Mouse (Mus musculus) gastrocnemius, postnatal 14 days (tissue): ENCODE measurements at regions not wholly inside any gene's neighbourhood (a gene's known extent, or its start where the extent isn't known, plus 50 kb on each side); places are given as distances from the start of the nearest gene placed in this dataset.

Source experiments
- DNase-seq: peaks from one replicate; pipeline ENCODE4 v3.0.0; 2021; ENCODE audit warnings: mixed read lengths
- intact Hi-C: fragments of 180-260 bp; cut with DNase I; formaldehyde crosslinking; loops from one replicate; pipeline ENCODE4 v1.15.1; 2025; ENCODE audit warnings: low total_unique reads

DNA sequence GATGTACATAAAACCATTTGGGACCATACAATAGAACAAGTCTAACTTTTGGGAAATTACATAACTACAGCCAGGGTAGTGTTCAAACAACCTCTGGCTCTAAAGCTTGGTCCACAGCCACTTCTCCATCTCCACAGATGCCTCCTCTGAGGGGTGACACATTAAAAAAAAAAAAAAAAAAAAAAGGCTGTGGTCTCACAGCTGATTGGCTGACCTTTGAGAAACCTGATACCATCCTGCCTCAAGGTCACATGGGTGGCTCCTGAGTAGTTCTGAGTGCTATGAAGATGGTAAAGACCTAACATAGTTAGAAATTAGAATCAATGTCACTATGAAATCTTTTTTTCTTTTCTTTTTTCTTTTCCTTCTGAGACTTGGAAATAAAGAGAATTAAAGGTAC lies 102.4 kb downstream of the Tmem182 start:
- intact Hi-C loops: no loop called here
- no peak for DNase-seq

GRCm38 (mm10) chr1:40913591-40913990 lies 108.2 kb downstream of the Tmem182 start:
- intact Hi-C loops: no loop called here

DNA sequence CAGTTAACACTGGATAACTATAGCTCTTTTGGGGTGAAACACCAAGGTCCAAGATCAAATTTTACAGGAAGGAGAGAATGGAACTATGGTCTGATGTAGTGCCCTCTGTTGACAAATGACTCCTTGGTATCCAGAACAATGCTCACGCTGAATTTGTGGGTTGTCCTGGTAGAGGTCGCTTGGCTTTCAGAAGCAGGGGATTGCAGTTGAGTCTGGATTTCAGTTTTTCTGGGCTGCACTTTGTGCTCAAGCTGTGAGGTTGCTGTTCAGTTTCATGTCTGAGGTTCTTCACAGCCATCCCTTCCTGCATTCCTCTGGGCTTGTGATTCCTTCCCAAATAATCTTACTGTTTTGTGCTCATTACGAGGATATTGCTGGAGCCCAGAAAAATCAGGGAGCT lies 118.9 kb downstream of the Tmem182 start:
- intact Hi-C loops: no loop called here
- no peak for DNase-seq

More at GRCm38 (mm10) chr1:40913591-40913990, 108.2 kb downstream of the Tmem182 start:
- no peak for DNase-seq

GRCm38 (mm10) chr1:40924780-40925179 lies 119.4 kb downstream of the Tmem182 start:
- intact Hi-C loops: no loop called here
- DNase-seq: no peak

DNA sequence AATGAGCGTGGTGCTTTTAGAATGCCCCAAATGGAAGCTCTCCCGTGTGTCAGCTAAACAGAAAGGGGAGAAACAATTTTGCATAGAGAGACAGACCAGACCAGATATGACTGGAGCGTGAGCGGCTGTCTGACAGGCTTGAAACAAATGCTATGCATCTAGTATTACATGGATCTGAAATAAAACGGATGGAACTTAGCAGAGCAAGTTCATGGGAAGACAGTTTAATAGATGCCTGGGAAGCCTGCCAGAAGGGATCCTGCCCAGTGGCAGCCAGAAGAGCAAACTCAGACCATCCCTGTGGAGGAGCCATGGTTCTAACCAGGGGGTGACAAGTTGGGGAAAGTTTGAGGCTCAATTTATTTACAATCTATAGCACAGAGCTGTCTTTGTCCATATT lies 126.0 kb downstream of the Tmem182 start:
- no peak for DNase-seq
- intact Hi-C loops: no loop called here

- intact Hi-C loops: no loop called here
- no peak for DNase-seq
These were observed 131.3 kb downstream of the Tmem182 start for GRCm38 (mm10) chr1:40936729-40937128.

- no peak for DNase-seq
These were observed 137.3 kb downstream of the Tmem182 start for GRCm38 (mm10) chr1:40942751-40943150.

DNA sequence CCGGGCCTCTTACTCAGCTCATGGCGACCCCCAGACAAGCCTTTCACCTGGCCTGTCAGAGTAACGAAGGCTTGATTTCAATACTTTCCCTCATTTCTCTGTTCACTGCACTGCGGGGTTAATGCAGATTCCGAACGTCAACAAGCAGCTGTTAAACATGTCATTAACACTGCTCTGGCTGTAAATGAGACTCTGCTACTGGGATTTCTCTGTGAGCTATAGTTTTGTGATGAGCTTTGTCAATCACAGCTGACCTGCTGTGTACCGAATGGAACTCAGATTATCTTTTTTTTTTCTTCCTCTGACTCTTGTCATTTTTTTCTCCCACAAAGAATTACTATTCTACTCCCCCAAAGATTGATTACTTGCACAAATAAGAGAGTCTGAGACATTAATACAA lies 137.8 kb downstream of the Tmem182 start:
- no peak for DNase-seq
- intact Hi-C loops: no loop called here

More at GRCm38 (mm10) chr1:40942751-40943150, 137.3 kb downstream of the Tmem182 start:
- intact Hi-C loops: no loop called here

DNA sequence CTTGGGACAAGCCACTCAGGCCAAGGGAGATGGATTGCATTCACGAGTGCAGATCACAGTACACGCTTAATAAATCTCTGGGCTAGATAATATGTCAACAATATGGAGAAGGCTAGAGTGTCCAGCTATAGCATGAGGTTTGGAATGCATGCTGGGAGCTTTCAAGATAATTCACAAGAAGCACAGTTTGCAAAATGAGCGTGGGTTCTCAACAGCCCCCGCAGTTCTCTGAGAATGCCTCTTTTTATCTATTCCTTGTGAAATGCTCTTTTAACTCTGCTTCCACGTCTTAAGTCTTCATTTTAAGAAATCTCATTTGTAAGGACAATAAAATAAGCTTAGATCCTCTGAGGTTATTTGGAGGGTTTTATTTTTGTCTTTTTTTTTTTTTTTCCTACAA lies 145.2 kb downstream of the Tmem182 start:
- intact Hi-C loops: no loop called here

GRCm38 (mm10) chr1:40954720-40955163 lies 149.3 kb downstream of the Tmem182 start:
- intact Hi-C loops: no loop called here
- DNase-seq: no peak

More for the DNA sequence above, 145.2 kb downstream of the Tmem182 start:
- no peak for DNase-seq

DNA sequence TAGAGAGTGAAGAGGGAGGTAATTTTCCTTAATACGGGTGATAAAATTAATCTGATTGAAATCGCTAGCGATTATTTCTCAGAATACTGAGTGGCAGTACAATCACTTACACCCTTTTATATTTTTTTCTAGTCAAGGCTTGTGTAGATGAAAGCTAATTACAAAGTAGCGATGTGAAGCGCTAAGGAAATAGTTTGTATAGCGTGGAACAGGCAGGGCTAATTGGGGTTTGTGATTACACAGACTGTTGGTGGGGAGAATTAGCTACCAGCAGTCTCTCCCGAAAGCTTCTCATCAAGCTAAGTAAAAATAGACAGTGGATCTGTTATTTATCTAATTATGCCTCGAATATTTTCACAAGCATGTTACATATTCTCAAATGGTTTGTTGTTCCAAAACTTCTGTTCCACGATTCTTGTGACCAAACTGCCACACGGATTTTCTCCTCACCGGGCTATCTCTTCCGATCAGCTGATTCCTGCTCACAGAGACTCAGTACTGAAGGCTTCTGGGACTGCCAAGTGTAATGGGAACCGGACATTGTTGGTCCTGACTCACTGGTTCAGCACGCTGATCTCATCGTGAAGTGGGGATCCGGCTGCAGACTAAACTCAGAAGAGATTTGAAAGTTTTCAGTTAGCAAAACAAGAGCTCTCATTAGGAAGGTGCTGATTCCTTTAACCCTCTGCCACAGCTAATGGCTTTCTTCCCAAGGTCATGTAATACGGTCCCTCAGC lies 162.5 kb downstream of the Tmem182 start:
- no peak for DNase-seq
- intact Hi-C loops: no loop called here

DNA sequence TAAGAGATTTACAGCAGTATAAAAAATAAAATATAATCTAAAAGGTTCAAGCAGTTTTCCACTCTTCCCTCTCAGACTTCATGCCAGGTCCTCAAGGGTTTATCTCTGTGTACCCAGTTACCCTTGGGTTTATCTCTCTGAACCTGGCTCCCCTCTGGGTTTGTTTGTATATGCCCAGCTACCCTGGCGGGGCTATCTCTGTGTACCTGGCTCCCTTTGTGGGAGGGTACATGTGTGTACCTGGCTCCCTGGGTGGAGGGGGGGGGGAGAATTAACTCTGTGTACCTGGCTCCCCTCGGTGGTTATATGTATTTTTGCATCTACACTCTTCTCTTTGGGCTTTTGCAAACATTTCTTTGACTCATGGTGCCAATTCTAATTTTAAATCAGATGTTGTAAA lies 178.4 kb downstream of the Tmem182 start:
- no peak for DNase-seq
- intact Hi-C loops: no loop called here

- intact Hi-C loops: no loop called here
- no peak for DNase-seq
These were observed 187.9 kb downstream of the Tmem182 start for GRCm38 (mm10) chr1:40993327-40993726.

DNA sequence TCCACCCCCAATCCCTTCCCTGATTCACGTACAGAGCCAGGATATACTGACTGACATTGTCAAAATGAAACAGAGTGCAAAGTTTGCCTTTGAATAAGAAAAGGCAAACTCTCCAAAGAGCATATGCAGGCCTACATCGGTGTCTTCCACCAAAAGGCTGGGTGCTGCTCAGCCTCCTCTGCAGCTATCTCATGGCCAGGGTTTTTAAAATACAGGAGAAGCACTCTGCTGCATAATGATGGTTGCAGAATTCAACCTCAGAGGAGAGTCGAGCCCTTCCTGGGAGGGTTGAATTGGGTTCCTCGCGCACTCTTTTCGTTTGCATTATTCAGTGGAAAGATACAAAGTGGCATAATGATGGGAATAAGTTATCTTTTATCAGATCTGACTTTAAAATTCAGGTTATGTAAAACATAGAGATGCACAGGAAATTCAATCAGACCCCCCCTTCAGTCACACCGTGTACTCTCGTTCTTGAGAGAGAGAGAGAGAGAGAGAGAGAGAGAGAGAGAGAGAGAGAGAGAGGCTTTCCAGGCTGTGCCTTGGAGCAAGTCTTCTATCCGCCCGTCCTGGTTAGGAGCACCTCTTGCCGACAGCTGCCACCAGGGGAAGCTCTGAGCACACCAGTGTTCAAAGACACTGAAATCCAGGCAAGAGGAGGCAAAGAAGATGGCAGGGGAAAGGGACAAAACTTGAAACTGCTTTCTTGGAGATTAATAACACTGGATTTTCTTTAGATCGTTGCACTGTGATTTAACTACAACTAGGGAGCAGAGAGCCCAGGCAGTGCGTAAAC lies 196.0 kb downstream of the Tmem182 start:
- peak; percentile 6 for DNase-seq
- intact Hi-C loops: no loop called here

DNA sequence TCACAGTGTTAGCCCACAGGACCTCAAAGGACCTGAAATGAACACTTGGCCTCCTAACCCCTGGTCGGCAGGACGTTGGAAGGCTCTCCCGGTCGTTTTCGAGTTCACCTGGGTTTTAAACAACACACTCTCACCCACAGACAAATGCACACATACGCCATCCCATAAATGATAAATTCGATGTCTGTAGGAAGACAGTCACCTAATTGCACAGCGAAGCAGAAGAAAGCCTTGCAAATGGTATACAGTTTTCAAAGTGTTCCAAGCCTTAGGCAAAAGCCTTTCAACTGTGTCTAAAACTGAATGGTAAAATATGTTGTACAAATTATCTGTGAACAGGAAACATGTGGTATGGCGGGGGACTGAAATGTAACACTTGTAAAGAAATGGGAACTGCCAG lies 196.6 kb downstream of the Tmem182 start:
- intact Hi-C loops: no loop called here
- no peak for DNase-seq

GRCm38 (mm10) chr1:41026943-41027342 lies 221.5 kb downstream of the Tmem182 start:
- intact Hi-C loops: no loop called here
- DNase-seq: no peak

- intact Hi-C loops: no loop called here
- peak; percentile 6 for DNase-seq
These were observed 222.2 kb downstream of the Tmem182 start for GRCm38 (mm10) chr1:41027540-41027978.

DNA sequence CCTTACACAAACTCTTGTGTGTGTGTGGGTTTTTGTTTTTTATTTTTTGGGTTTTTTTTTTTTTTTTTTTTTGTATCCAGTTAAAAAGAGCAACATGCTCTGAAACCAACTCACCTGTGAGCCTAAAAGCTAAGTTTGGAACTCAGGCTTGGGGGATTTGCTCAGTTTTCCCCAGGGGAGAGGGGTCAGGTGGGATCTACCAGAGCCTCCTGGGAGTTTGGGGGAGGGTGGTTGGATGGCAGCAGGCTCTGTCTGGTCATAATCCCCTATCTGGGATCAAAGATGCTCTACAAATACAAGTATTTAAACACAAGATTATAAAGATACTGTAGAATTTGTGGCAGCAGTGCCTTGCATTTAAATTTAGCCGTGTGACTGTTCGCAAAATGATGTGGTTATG lies 222.6 kb downstream of the Tmem182 start:
- intact Hi-C loops: no loop called here
- no peak for DNase-seq

GRCm38 (mm10) chr1:41035085-41035880 lies 229.9 kb downstream of the Tmem182 start:
- intact Hi-C loops: no loop called here
- DNase-seq: no peak

DNA sequence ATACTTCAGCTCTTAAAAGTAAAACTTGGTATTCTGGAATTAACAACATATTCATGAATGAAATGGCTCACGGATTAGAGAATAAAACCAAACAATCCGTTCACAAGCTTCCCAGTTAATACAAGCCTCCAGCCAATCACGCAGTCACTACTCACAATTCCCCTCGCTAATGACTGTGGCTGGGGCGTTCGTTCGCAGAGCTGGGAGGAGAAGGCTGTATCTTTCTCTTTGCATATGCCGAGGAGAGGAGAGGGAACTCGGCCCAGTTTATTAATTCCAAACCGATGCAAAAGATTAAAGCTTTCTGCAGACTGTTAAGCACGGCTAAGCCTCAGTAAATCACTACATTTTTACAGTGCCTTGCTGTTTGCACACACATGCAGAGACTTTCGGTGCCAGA lies 231.5 kb downstream of the Tmem182 start:
- intact Hi-C loops: no loop called here
- no peak for DNase-seq
